Mouse (Mus musculus): ENCODE results near the gene Itgal.

GRCm38 (mm10) chr7:127276519-127276961 lies 19.5 kb upstream of the Itgal start:
- TF ChIP-seq CTCF (IDR thresholded peaks at IDR 0.05; ENCODE audit: control insufficient read depth, insufficient read depth, insufficient read length) (no peak), USF1 (IDR thresholded peaks at IDR 0.05; ENCODE audit: low read depth) (no peak), MYOG (IDR thresholded peaks at IDR 0.05; ENCODE audit: control insufficient read depth, extremely low read depth, insufficient read length) (no peak), MAX (IDR thresholded peaks at IDR 0.05) (no peak), MYOD1 (IDR thresholded peaks at IDR 0.05; ENCODE audit: control insufficient read depth, insufficient read length, low read depth) (no peak), CEBPB (IDR thresholded peaks at IDR 0.05; ENCODE audit: low read depth) (no peak)

Data from C2C12 (cell line).